Mouse (Mus musculus) liver, adult 2 months (tissue): Measurements from ENCODE around the gene Htra3. TPM values are rescaled to one million over a fixed set of nuclear protein-coding genes. Genes with fewer than 3 reads are reported as not detected.

Source experiments
- DNase-seq: peaks from one replicate; pipeline ENCODE4 v3.0.0-alpha.2; 2011; ENCODE audit warnings: low read depth, low spot score; ENCODE audit errors: extremely low read depth
- H3K27ac ChIP-seq: fragments of 200-500 bp; replicated peaks from 2 replicates; pipeline ENCODE4 v1.5.1; 2012; ENCODE audit warnings: low read depth, mild to moderate bottlenecking, control low read depth, inconsistent platforms, low read length; ENCODE audit not compliant: insufficient read depth
- H3K27me3 ChIP-seq: fragments of 200-500 bp; 2 replicates; pipeline ENCODE4 v1.6.1; 2012; ENCODE audit warnings: mild to moderate bottlenecking, moderate library complexity, low read length, inconsistent platforms; ENCODE audit not compliant: control insufficient read depth, insufficient read depth
- H3K36me3 ChIP-seq: fragments of 200-500 bp; 2 replicates; pipeline ENCODE4 v1.6.1; 2012; ENCODE audit warnings: low read length, inconsistent platforms; ENCODE audit not compliant: control insufficient read depth, insufficient read depth
- H3K4me1 ChIP-seq: fragments of 200-500 bp; 2 replicates; pipeline ENCODE4 v1.6.1; 2011; ENCODE audit warnings: low read length; ENCODE audit not compliant: control insufficient read depth, insufficient read depth
- H3K4me3 ChIP-seq: fragments of 200-500 bp; 2 replicates; pipeline ENCODE4 v1.5.1; 2011; ENCODE audit warnings: low read depth, mild to moderate bottlenecking, control low read depth, low read length, moderate library complexity; ENCODE audit not compliant: insufficient read depth
- H3K79me2 ChIP-seq: fragments of 200-500 bp; 2 replicates; pipeline ENCODE4 v1.6.1; 2012; ENCODE audit warnings: inconsistent platforms, mild to moderate bottlenecking, low read length, moderate library complexity; ENCODE audit not compliant: control insufficient read depth, insufficient read depth
- H3K9ac ChIP-seq: fragments of 200-500 bp; 2 replicates; pipeline ENCODE4 v1.6.1; 2012; ENCODE audit warnings: low read depth, mild to moderate bottlenecking, control low read depth, inconsistent platforms, low read length
- CTCF ChIP-seq: fragments of 200-500 bp; IDR thresholded peaks from 2 replicates; pipeline ENCODE4 v1.5.1; 2011; ENCODE audit warnings: low read depth, low read length, control low read depth
- POLR2A ChIP-seq: fragments of 200-500 bp; IDR thresholded peaks from 2 replicates; pipeline ENCODE4 v1.6.1; 2011; ENCODE audit warnings: low read length, control low read depth; ENCODE audit not compliant: insufficient read depth; ENCODE audit errors: extremely low read depth
- WGBS: fragments of 180-500 bp; shearing (Covaris S2); methylation state at CpG from one replicate; pipeline ENCODE4 v1.1.7; 2018; 5-methylcytosine and 5-hydroxymethylcytosine counted together
- polyA plus RNA-seq: library from polyadenylated mRNA; depleted of rRNA; stranded (reverse); fragments of >200 nt; gene quantifications from 2 replicates; pipeline ENCODE4 v1.2.3, GENCODE M21; 2012
- total RNA-seq: library from RNA; depleted of rRNA; stranded (reverse); fragments of >200 nt; gene quantifications from 2 replicates; pipeline ENCODE4 v1.2.3, GENCODE M21; 2014

The Htra3 gene
- total and polyA plus RNA-seq, 2 experiments: 0.83 to 0.97 TPM

- Histone ChIP-seq H3K9ac (no peak overlapping the region), H3K27ac (no peak overlapping the region), H3K4me1 (no peaks in the 10 kb centered on the region), H3K27me3 (no peaks in the 10 kb centered on the region), H3K4me3 (no peak overlapping the region), H3K79me2 (no peaks in the 10 kb centered on the region), H3K36me3 (no peaks in the 10 kb centered on the region)
- 75% methylated on average over 10 of the region's 10 CpGs for WGBS
- no peak for DNase-seq
- TF ChIP-seq POLR2A: no peak
Measured at GRCm38 (mm10) chr5:35641961-35642584, 37.5 kb downstream of the Htra3 start.

GRCm38 (mm10) chr5:35636016-35636415, 43.6 kb downstream of the Htra3 start:
- H3K27ac ChIP-seq: no peak overlapping the region
- H3K9ac ChIP-seq: no peak overlapping the region
- 89% methylated on average over 2 of the region's 2 CpGs for WGBS
- no peaks in the 10 kb centered on the region for H3K36me3 ChIP-seq
- H3K4me1 ChIP-seq: no peaks in the 10 kb centered on the region
- no peak for DNase-seq
- H3K4me3 ChIP-seq: no peak overlapping the region
- TF ChIP-seq POLR2A (no peak), CTCF (no peak)
- H3K79me2 ChIP-seq: no peaks in the 10 kb centered on the region
- H3K27me3 ChIP-seq: no peaks in the 10 kb centered on the region

- DNase-seq: no peak
- H3K4me1 ChIP-seq: no peaks in the 10 kb centered on the region
- no peaks in the 10 kb centered on the region for H3K79me2 ChIP-seq
- no peak overlapping the region for H3K4me3 ChIP-seq
- no peaks in the 10 kb centered on the region for H3K27me3 ChIP-seq
- no peak overlapping the region for H3K27ac ChIP-seq
- WGBS: 88% methylated on average over 6 of the region's 6 CpGs
- no peak overlapping the region for H3K9ac ChIP-seq
- TF ChIP-seq CTCF (no peak), POLR2A (no peak)
- no peaks in the 10 kb centered on the region for H3K36me3 ChIP-seq
Measured at GRCm38 (mm10) chr5:35632841-35633240, 46.7 kb downstream of the Htra3 start.

GRCm38 (mm10) chr5:35631755-35632154, 47.8 kb downstream of the Htra3 start:
- Histone ChIP-seq H3K4me3 (no peak overlapping the region), H3K36me3 (no peaks in the 10 kb centered on the region), H3K9ac (no peak overlapping the region), H3K4me1 (no peaks in the 10 kb centered on the region), H3K27ac (no peak overlapping the region), H3K79me2 (no peaks in the 10 kb centered on the region), H3K27me3 (no peaks in the 10 kb centered on the region)
- TF ChIP-seq CTCF (no peak), POLR2A (no peak)
- DNase-seq: no peak
- WGBS: 68% methylated on average over 5 of the region's 5 CpGs

GRCm38 (mm10) chr5:35631224-35631623, 48.4 kb downstream of the Htra3 start:
- H3K27ac ChIP-seq: no peak overlapping the region
- H3K9ac ChIP-seq: no peak overlapping the region
- H3K27me3 ChIP-seq: no peaks in the 10 kb centered on the region
- 77% methylated on average over 3 of the region's 3 CpGs for WGBS
- peak; percentile 11 for DNase-seq
- TF ChIP-seq POLR2A (no peak), CTCF (no peak)
- H3K4me1 ChIP-seq: no peaks in the 10 kb centered on the region
- H3K4me3 ChIP-seq: no peak overlapping the region
- no peaks in the 10 kb centered on the region for H3K36me3 ChIP-seq
- H3K79me2 ChIP-seq: no peaks in the 10 kb centered on the region

- TF ChIP-seq POLR2A: no peak
- TF ChIP-seq CTCF: no peak
- Histone ChIP-seq H3K27me3 (no peaks in the 10 kb centered on the region), H3K79me2 (no peaks in the 10 kb centered on the region), H3K27ac (no peak overlapping the region), H3K4me1 (no peaks in the 10 kb centered on the region), H3K9ac (no peak overlapping the region), H3K36me3 (no peaks in the 10 kb centered on the region), H3K4me3 (no peak overlapping the region)
- 88% methylated on average over 1 of the region's 1 CpGs for WGBS
- no peak for DNase-seq
Measured at GRCm38 (mm10) chr5:35630706-35631105, 48.9 kb downstream of the Htra3 start.
